Mouse (Mus musculus) liver, embryonic 11.5 days (tissue): ENCODE results near the gene Map2k1. TPM values are rescaled to one million over a fixed set of nuclear protein-coding genes. Genes with fewer than 3 reads are reported as not detected.

Source experiments
- ATAC-seq: fragments of 200-750 bp; cut with Nextera tagmentation; replicated peaks from 2 replicates; pipeline ENCODE4 v1.8.0; 2017; ENCODE audit warnings: moderate number of reproducible peaks, mild to moderate bottlenecking, moderate TSS enrichment, moderate library complexity; ENCODE audit not compliant: low FRiP score
- DNase-seq: peaks from one replicate; pipeline ENCODE4 v3.0.0-alpha.2; 2017; ENCODE audit warnings: low spot score
- H3K27ac ChIP-seq: fragments of 300-500 bp; sonication (generic); 2 replicates; pipeline ENCODE4 v1.5.1; 2014; ENCODE audit warnings: mild to moderate bottlenecking, low read depth, low read length, control low read depth
- H3K27me3 ChIP-seq: fragments of 300-500 bp; sonication (generic); replicated peaks from 2 replicates; pipeline ENCODE4 v1.6.1; 2014; ENCODE audit warnings: low read length, mixed read lengths; ENCODE audit not compliant: control insufficient read depth, insufficient read depth
- H3K36me3 ChIP-seq: fragments of 300-500 bp; sonication (generic); 2 replicates; pipeline ENCODE4 v1.6.1; 2014; ENCODE audit warnings: mild to moderate bottlenecking, low read length, moderate library complexity, mixed read lengths; ENCODE audit not compliant: control insufficient read depth, insufficient read depth
- H3K4me1 ChIP-seq: fragments of 300-500 bp; sonication (generic); replicated peaks from 2 replicates; pipeline ENCODE4 v1.6.1; 2014; ENCODE audit warnings: low read length, mixed read lengths; ENCODE audit not compliant: control insufficient read depth, insufficient read depth
- H3K4me2 ChIP-seq: fragments of 300-500 bp; sonication (generic); 2 replicates; pipeline ENCODE4 v1.6.1; 2014; ENCODE audit warnings: mild to moderate bottlenecking, control low read depth, moderate library complexity
- H3K4me3 ChIP-seq: fragments of 300-500 bp; sonication (generic); 2 replicates; pipeline ENCODE4 v1.5.1; 2014; ENCODE audit warnings: low read depth, low read length, control low read depth
- H3K9ac ChIP-seq: fragments of 300-500 bp; sonication (generic); 2 replicates; pipeline ENCODE4 v1.6.1; 2014; ENCODE audit warnings: low read depth, low read length, control low read depth
- H3K9me3 ChIP-seq: fragments of 300-500 bp; sonication (generic); 2 replicates; pipeline ENCODE4 v1.6.1; 2016; ENCODE audit warnings: low read length, inconsistent platforms, mixed read lengths; ENCODE audit not compliant: control insufficient read depth
- WGBS: fragments of 180-500 bp; shearing (Covaris S2); extraction: QIAGEN DNeasy Blood & Tissue Kit; methylation state at CpG from one replicate; pipeline ENCODE4 v1.1.7; 2014; 5-methylcytosine and 5-hydroxymethylcytosine counted together
- polyA plus RNA-seq: library from polyadenylated mRNA; unstranded; fragments of >200 nt; fragmentation: Nextera tagmentation; extraction: Ambion mirVana; gene quantifications from 2 replicates; pipeline ENCODE4 v1.2.1, GENCODE M21; 2014

Gene Map2k1
- polyA plus RNA-seq, 1 experiment from 2014 or later, result 68.1 TPM

DNA sequence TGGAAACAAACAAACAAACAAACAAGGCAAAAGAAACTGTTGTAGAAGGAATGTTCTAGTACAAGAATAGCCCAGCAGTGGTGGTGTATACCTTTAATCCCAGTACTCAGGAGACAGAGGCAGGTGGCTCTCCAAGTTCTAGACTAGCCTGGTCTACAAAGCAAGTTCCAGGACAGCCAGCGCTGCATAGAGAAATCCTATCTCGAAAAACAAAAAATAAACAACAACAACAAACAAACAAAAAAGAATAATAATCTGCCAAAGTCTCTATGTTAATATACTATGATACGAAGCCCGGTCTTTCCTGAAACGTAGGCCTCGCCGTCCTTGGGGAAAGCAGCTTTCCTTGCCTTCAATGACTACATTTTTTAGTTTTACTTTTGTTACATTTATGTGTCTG is 17.4 kb downstream of the Map2k1 start:
- no peak overlapping the region for H3K4me2 ChIP-seq
- 96% methylated on average over 7 of the region's 7 CpGs for whole genome bisulfite sequencing
- no peaks in the 10 kb centered on the region for H3K27me3 ChIP-seq
- peaks cover 3% of the 10 kb centered on the region for H3K4me1 ChIP-seq
- ATAC-seq (no peak), DNase-seq (no peak)
- no peak overlapping the region for H3K4me3 ChIP-seq
- no peak overlapping the region for H3K27ac ChIP-seq
- no peaks in the 10 kb centered on the region for H3K9me3 ChIP-seq
- H3K36me3 ChIP-seq, result no peaks in the 10 kb centered on the region
- H3K9ac ChIP-seq, result no peak overlapping the region

GRCm38 (mm10) chr9:64234768-64235435 is 18.5 kb downstream of the Map2k1 start, which contains the start of gene Uchl4:
TSS of gene Uchl4 (plus strand) at chr9:64235201.
- no peak for DNase-seq
- Histone ChIP-seq H3K9me3 (no peaks in the 10 kb centered on the region), H3K27ac (no peak within 1 kb of the TSS), H3K36me3 (no peaks in the 10 kb centered on the region), H3K4me3 (no peak within 1 kb of the TSS), H3K27me3 (no peaks in the 10 kb centered on the region), H3K4me1 (peaks cover 3% of the 10 kb centered on the region), H3K9ac (no peak within 1 kb of the TSS), H3K4me2 (no peak within 1 kb of the TSS)
- no peak for ATAC-seq
- WGBS, result 85% methylated on average over 8 of the region's 8 CpGs

DNA sequence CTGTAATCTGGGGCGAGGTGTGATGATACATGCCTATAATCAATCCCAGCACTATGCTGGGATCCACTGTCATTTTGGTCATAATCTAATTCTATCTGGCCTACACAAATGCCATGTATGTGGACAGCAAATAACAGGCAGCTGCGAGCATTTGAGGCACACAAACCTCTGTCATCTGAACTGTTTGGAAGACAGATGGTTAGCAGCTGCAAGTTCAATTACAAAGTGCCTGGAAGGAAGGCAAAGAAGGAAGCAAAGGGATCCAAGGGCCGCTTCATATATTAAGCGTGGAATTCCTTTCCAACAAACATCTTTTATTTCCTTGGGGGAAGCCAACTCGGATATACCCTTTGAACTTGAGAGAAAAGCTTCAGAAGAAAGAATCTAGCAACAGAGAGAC is 19.8 kb downstream of the Map2k1 start:
- H3K4me1 ChIP-seq, result peaks cover 5% of the 10 kb centered on the region
- ATAC-seq, result no peak
- H3K9ac ChIP-seq, result no peak overlapping the region
- no peaks in the 10 kb centered on the region for H3K36me3 ChIP-seq
- H3K4me3 ChIP-seq, result no peak overlapping the region
- DNase-seq, result no peak
- H3K27me3 ChIP-seq, result no peaks in the 10 kb centered on the region
- 79% methylated on average over 5 of the region's 5 CpGs for WGBS
- H3K9me3 ChIP-seq, result no peaks in the 10 kb centered on the region
- no peak overlapping the region for H3K4me2 ChIP-seq
- no peak overlapping the region for H3K27ac ChIP-seq

GRCm38 (mm10) chr9:64232257-64232957 is 21.0 kb downstream of the Map2k1 start:
- H3K9ac ChIP-seq, result no peak overlapping the region
- H3K36me3 ChIP-seq, result no peaks in the 10 kb centered on the region
- ATAC-seq (no peak), DNase-seq (no peak)
- 79% methylated on average over 9 of the region's 9 CpGs for WGBS
- peaks cover 5% of the 10 kb centered on the region for H3K4me1 ChIP-seq
- H3K27me3 ChIP-seq, result no peaks in the 10 kb centered on the region
- no peak overlapping the region for H3K27ac ChIP-seq
- H3K9me3 ChIP-seq, result no peaks in the 10 kb centered on the region
- no peak overlapping the region for H3K4me2 ChIP-seq
- H3K4me3 ChIP-seq, result no peak overlapping the region

DNA sequence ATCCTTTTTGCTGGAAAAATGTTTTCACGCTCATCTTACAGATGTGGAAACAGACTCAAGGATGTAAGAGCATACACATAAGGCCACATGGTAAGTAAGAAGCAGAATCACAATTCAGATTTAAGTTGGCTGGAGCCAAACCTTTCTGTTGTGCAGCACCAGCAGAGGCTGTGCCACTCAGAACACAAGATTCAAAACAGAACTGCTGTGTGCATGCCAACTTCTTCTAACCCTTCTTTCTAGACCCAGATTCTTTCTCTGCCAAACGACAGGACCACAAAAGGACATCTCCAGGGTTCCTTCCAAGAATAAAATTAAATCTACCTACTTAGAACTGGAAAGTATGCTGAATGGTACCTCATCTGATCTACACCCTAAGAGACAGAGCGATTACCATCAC is 21.8 kb downstream of the Map2k1 start:
- 80% methylated on average over 3 of the region's 3 CpGs for WGBS
- H3K9ac ChIP-seq, result no peak overlapping the region

GRCm38 (mm10) chr9:64231171-64231570 is 22.3 kb downstream of the Map2k1 start:
- Histone ChIP-seq H3K9me3 (no peaks in the 10 kb centered on the region), H3K4me2 (no peak overlapping the region), H3K4me1 (peaks cover 5% of the 10 kb centered on the region), H3K4me3 (no peak overlapping the region), H3K36me3 (no peaks in the 10 kb centered on the region), H3K27ac (no peak overlapping the region), H3K27me3 (no peaks in the 10 kb centered on the region), H3K9ac (no peak overlapping the region)
- WGBS, result 65% methylated on average over 5 of the region's 5 CpGs
- ATAC-seq, result no peak
- no peak for DNase-seq

More for the DNA sequence above, 21.8 kb downstream of the Map2k1 start:
- H3K27me3 ChIP-seq, result no peaks in the 10 kb centered on the region
- H3K27ac ChIP-seq, result no peak overlapping the region
- H3K4me1 ChIP-seq, result peaks cover 5% of the 10 kb centered on the region
- no peaks in the 10 kb centered on the region for H3K36me3 ChIP-seq
- no peak overlapping the region for H3K4me3 ChIP-seq
- H3K9me3 ChIP-seq, result no peaks in the 10 kb centered on the region
- no peak overlapping the region for H3K4me2 ChIP-seq
- ATAC-seq (no peak), DNase-seq (no peak)

DNA sequence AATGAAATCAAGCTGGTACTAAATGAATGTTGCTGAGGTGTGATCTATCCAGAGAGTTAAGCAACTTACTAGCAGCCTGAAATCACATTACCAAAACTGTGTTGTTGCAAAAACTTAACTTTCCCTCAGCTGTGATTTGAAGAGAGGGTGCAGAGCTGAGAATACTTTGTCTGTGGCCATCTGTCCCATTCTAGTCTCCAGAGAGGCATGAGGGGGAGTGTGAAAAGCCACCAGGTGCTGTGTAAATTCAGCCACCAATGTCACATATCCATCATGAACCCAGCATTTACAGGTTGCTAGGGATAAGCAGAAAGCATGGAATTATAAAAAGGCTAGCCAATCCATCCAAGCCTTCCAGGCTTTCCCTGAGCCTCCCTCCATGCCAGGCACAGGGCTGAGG is 24.5 kb downstream of the Map2k1 start:
- Histone ChIP-seq H3K9ac (no peak overlapping the region), H3K27me3 (no peaks in the 10 kb centered on the region), H3K27ac (no peak overlapping the region), H3K4me2 (no peak overlapping the region), H3K4me3 (no peak overlapping the region), H3K36me3 (no peaks in the 10 kb centered on the region), H3K9me3 (no peaks in the 10 kb centered on the region), H3K4me1 (peaks cover 5% of the 10 kb centered on the region)
- DNase-seq (no peak), ATAC-seq (no peak)

- Histone ChIP-seq H3K4me3 (no peak overlapping the region), H3K4me1 (peaks cover 5% of the 10 kb centered on the region), H3K9ac (no peak overlapping the region), H3K27ac (no peak overlapping the region), H3K4me2 (peak overlapping the region; percentile 22; the same call in 1 of the 2 replicates), H3K27me3 (no peaks in the 10 kb centered on the region), H3K36me3 (no peaks in the 10 kb centered on the region), H3K9me3 (no peaks in the 10 kb centered on the region)
- WGBS, result 41% methylated on average over 12 of the region's 12 CpGs
- DNase-seq (no peak), ATAC-seq (no peak)
Observed at GRCm38 (mm10) chr9:64227736-64228135, 25.7 kb downstream of the Map2k1 start.

DNA sequence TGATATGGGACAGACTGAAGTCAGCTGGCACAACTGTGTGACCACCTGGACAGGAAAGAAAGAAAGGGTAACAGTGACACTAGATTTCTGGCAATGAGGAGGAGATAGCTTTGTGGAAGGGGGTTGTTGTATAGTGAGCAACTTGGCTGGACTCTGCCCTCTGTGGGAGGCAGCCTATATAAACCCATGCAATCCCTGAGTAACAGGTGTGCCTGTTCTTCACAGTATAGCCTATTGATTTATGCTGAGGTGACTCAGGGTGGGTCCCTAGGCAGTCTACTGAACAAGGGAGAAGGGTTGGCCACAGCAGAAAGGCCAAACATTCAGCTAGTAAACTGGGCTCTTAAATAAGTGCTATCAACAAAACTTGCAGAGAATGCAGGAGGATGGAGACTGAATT is 27.6 kb downstream of the Map2k1 start:
- Histone ChIP-seq H3K27me3 (no peaks in the 10 kb centered on the region), H3K27ac (no peak overlapping the region), H3K4me2 (no peak overlapping the region), H3K9me3 (no peaks in the 10 kb centered on the region), H3K9ac (no peak overlapping the region), H3K36me3 (no peaks in the 10 kb centered on the region), H3K4me1 (peaks cover 5% of the 10 kb centered on the region), H3K4me3 (no peak overlapping the region)
- ATAC-seq (no peak), DNase-seq (no peak)
